Mouse (Mus musculus): ENCODE results near the gene Fzr1. TPM values are rescaled to one million over a fixed set of nuclear protein-coding genes. Genes with fewer than 3 reads are reported as not detected.

The Fzr1 gene
- polyA plus RNA-seq, 1 experiment from 2014 or later, result 140 TPM

DNA sequence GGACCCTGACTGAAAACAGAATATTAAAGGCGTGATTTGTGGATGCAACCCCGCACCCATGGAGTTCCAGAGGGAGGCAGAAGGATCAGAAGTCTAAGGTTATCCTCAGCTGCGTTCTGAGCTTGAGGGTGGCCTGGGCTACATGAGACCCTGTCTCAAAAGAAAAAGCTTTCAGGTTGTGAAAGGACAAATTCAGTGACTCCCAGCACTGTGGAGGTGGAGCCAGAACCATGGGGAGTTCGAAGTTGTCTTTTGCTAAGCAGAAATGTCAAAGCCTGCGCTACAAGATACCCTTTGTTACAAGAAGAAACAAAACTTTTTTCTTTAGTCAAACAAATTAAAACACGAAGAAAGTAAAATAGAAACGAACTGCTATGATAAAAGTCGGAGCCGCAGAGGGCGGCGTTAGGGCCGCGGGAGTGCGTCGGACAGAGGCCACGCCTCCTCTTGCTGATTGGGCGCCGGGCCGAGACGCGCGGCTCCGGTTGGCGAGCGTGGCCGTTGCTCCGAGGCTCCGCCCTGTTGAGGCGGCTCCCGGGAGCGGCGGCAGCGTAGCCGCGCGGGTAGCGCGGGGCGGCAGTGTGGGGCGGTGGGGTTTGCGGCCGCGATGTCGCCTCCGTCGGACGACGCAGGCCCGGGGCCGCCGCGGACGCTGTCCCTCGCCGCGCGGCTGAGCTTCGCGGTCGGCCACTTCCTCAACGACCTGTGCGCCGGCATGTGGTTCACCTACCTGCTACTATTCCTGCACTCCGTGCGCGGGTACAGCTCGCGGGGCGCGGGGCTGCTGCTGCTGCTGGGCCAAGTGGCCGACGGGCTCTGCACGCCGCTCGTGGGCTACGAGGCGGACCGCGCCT is 21.1 kb downstream of the Fzr1 start, which contains the start of gene Mfsd12:
Gene Mfsd12, plus strand, starts transcription at position 501 of the 854 bp plus-strand sequence.
- H3K4me1 ChIP-seq, result peaks cover 23% of the 10 kb centered on the region
- peak within 1 kb of the TSS; percentile 75 for H3K9ac ChIP-seq
- no peak within 1 kb of the TSS for H3K27ac ChIP-seq

DNA sequence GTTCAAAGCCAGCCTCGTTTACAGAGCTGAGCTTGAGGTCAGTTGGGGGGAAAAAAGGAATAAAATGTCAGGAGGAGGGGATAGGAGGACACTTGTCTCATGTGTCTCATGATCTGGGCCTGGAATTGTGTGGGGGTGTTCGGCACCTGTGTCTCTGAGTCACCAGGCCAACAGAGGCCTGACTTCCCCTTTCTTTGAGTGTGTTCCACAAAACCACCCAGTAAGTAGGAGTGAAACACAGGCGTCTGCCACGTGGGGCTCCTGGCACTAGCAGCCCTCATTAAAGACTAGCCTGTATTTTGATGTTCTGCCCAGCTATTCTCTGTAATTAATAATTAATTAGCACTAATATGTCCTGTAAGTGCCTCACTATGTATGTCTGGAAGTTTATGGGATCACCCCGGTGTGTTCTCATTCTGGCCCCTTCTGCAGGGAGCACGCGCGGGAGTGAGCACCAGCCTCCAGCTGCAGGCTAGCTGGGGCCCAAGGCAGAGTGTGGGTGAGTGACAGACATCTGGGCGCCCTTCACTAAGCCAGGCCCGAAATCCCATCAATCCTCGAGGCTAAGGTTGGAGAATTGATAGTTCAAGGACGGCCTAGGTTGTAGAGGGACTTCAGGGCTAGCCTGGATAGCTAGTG is 21.8 kb downstream of the Fzr1 start:
- Histone ChIP-seq H3K27me3 (no peaks in the 10 kb centered on the region), H3K36me3 (peaks cover 6% of the 10 kb centered on the region; the same call in 1 of the 2 replicates), H3K9ac (no peak overlapping the region), H3K9me3 (no peaks in the 10 kb centered on the region), H3K27ac (no peak overlapping the region), H3K4me1 (peaks cover 23% of the 10 kb centered on the region), H3K4me2 (replicated peaks) (peak overlapping the region; percentile 98; the same call in 1 of the 2 replicates), H3K4me3 (no peak overlapping the region; the same call in 1 of the 2 replicates)
- 59% methylated on average over 12 of the region's 12 CpGs for whole genome bisulfite sequencing
- no peak for ATAC-seq (ENCODE audit: insufficient number of reproducible peaks, insufficient read depth, low FRiP score, low TSS enrichment)

More for the DNA sequence above, 21.1 kb downstream of the Fzr1 start, which contains the start of gene Mfsd12:
- Histone ChIP-seq H3K36me3 (peaks cover 6% of the 10 kb centered on the region; the same call in 1 of the 2 replicates), H3K4me2 (replicated peaks) (peak within 1 kb of the TSS; percentile 98), H3K27me3 (no peaks in the 10 kb centered on the region), H3K9me3 (no peaks in the 10 kb centered on the region), H3K4me3 (peak within 1 kb of the TSS; percentile 74)
- peak; percentile 83 for ATAC-seq (ENCODE audit: insufficient number of reproducible peaks, insufficient read depth, low FRiP score, low TSS enrichment)
- WGBS, result 3% methylated on average over 72 of the region's 79 CpGs

GRCm38 (mm10) chr10:81355533-81355932 is 22.8 kb downstream of the Fzr1 start:
- no peaks in the 10 kb centered on the region for H3K36me3 ChIP-seq
- H3K4me3 ChIP-seq, result no peak overlapping the region
- peaks cover 16% of the 10 kb centered on the region for H3K4me1 ChIP-seq
- no peaks in the 10 kb centered on the region for H3K27me3 ChIP-seq
- no peak for ATAC-seq (ENCODE audit: insufficient number of reproducible peaks, insufficient read depth, low FRiP score, low TSS enrichment)
- H3K9me3 ChIP-seq, result no peaks in the 10 kb centered on the region
- no peak overlapping the region for H3K27ac ChIP-seq
- 73% methylated on average over 4 of the region's 4 CpGs for WGBS
- no peak overlapping the region for H3K9ac ChIP-seq
- no peak overlapping the region for H3K4me2 ChIP-seq (replicated peaks)

DNA sequence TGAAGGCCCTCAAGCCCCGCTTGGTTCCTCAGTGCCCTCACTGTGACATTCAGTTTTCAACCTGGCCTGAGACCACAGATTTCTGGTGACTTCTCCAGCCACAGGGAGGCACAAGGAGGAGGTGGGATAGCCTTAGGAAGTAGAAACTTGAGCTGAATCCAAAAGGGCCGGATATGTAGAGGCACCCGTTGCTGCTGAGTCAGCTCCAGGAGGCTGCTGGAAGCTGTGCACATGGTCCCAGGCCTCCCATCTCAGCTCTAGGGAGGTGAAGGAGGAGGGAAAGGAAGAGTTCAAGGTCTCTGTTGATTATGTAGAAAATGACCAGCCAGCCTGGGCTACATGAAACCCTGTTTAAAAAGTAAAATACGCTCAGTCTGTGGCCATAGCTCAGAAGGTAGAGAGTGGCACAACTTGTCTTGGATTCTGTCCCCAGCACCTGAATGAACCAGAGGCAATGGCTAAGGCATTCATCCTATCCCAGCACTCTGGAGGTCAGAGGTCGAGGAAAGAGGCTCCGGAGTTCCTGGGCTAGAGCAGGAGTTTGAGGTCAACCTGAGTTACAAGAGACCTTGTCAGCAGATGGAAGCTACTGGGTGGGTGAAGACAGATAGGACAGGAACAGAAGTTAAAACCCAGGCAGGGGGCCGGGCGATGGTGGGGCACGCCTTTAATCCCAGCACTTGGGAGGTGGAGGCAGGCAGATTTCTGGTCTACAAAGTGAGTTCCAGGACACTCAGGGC is 23.4 kb downstream of the Fzr1 start:
- H3K4me1 ChIP-seq, result peaks cover 13% of the 10 kb centered on the region
- H3K36me3 ChIP-seq, result no peaks in the 10 kb centered on the region
- ATAC-seq (ENCODE audit: insufficient number of reproducible peaks, insufficient read depth, low FRiP score, low TSS enrichment), result no peak
- H3K27ac ChIP-seq, result no peak overlapping the region
- no peaks in the 10 kb centered on the region for H3K9me3 ChIP-seq
- H3K9ac ChIP-seq, result no peak overlapping the region
- H3K4me2 ChIP-seq (replicated peaks), result no peak overlapping the region
- WGBS, result 52% methylated on average over 9 of the region's 9 CpGs
- H3K27me3 ChIP-seq, result no peaks in the 10 kb centered on the region
- no peak overlapping the region for H3K4me3 ChIP-seq

GRCm38 (mm10) chr10:81351678-81352291 is 26.5 kb downstream of the Fzr1 start:
- Histone ChIP-seq H3K4me2 (replicated peaks) (no peak overlapping the region), H3K27me3 (peaks cover 8% of the 10 kb centered on the region; the same call in 1 of the 2 replicates), H3K9ac (no peak overlapping the region)

GRCm38 (mm10) chr10:81350351-81351063 is 27.8 kb downstream of the Fzr1 start, which contains the start of gene Hmg20b:
Gene Hmg20b, minus strand, starts transcription at chr10:81350480.
- Histone ChIP-seq H3K4me3 (peak within 1 kb of the TSS; percentile 94), H3K27me3 (peaks cover 16% of the 10 kb centered on the region), H3K27ac (peak within 1 kb of the TSS; percentile 75), H3K9me3 (no peaks in the 10 kb centered on the region), H3K36me3 (peaks cover 17% of the 10 kb centered on the region), H3K9ac (peak within 1 kb of the TSS; percentile 91), H3K4me2 (replicated peaks) (peak within 1 kb of the TSS; percentile 90), H3K4me1 (peaks cover 24% of the 10 kb centered on the region)
- peak; percentile 94 for ATAC-seq (ENCODE audit: insufficient number of reproducible peaks, insufficient read depth, low FRiP score, low TSS enrichment)
- WGBS, result 0% methylated on average over 54 of the region's 54 CpGs

More at GRCm38 (mm10) chr10:81351678-81352291, 26.5 kb downstream of the Fzr1 start:
- Histone ChIP-seq H3K9me3 (no peaks in the 10 kb centered on the region), H3K4me1 (peaks cover 19% of the 10 kb centered on the region), H3K27ac (no peak overlapping the region), H3K36me3 (peaks cover 15% of the 10 kb centered on the region), H3K4me3 (no peak overlapping the region)
- no peak for ATAC-seq (ENCODE audit: insufficient number of reproducible peaks, insufficient read depth, low FRiP score, low TSS enrichment)
- WGBS, result 26% methylated on average over 9 of the region's 9 CpGs

- Histone ChIP-seq H3K36me3 (peaks cover 22% of the 10 kb centered on the region), H3K4me3 (peak overlapping the region; percentile 94), H3K4me2 (replicated peaks) (peak overlapping the region; percentile 90), H3K9ac (peak overlapping the region; percentile 91), H3K9me3 (no peaks in the 10 kb centered on the region), H3K4me1 (peaks cover 24% of the 10 kb centered on the region), H3K27me3 (peaks cover 21% of the 10 kb centered on the region), H3K27ac (peak overlapping the region; percentile 75)
- ATAC-seq (ENCODE audit: insufficient number of reproducible peaks, insufficient read depth, low FRiP score, low TSS enrichment), result peak; percentile 3; the same call in 1 of the 2 replicates
- under 1% methylated on average over 29 of the region's 29 CpGs for WGBS
Measured at GRCm38 (mm10) chr10:81349961-81350350, 28.4 kb downstream of the Fzr1 start.

DNA sequence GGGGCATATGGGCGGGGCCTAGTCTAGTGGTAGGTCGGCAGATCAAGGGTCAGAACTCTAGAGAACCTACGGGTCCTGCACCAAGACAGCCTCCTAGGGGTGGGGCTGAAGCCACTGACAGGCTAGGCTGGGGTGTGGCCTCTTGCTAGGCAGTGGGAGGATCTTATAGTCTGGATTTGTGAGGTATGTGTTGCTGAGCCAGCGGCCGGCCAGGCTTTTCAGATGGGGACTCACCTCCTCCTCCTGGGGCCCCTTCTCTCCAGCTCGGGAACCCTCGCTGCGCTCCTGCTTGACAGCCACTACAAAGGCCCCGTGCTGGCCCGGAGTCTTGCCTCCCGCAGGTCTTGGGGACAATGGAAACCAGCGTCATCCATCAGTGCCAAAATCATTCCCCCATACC is 29.2 kb downstream of the Fzr1 start:
- 4% methylated on average over 11 of the region's 12 CpGs for WGBS
- no peaks in the 10 kb centered on the region for H3K9me3 ChIP-seq
- peaks cover 29% of the 10 kb centered on the region for H3K27me3 ChIP-seq
- H3K27ac ChIP-seq, result peak overlapping the region; percentile 54; the same call in 1 of the 2 replicates
- H3K4me3 ChIP-seq, result peak overlapping the region; percentile 94
- peaks cover 22% of the 10 kb centered on the region for H3K36me3 ChIP-seq
- peak overlapping the region; percentile 90 for H3K4me2 ChIP-seq (replicated peaks)
- H3K9ac ChIP-seq, result peak overlapping the region; percentile 91
- ATAC-seq (ENCODE audit: insufficient number of reproducible peaks, insufficient read depth, low FRiP score, low TSS enrichment), result no peak
- peaks cover 24% of the 10 kb centered on the region for H3K4me1 ChIP-seq

- Histone ChIP-seq H3K9ac (peak overlapping the region; percentile 28; the same call in 1 of the 2 replicates), H3K4me1 (peaks cover 27% of the 10 kb centered on the region), H3K9me3 (no peaks in the 10 kb centered on the region), H3K27ac (no peak overlapping the region), H3K36me3 (peaks cover 22% of the 10 kb centered on the region), H3K27me3 (peaks cover 54% of the 10 kb centered on the region), H3K4me2 (replicated peaks) (peak overlapping the region; percentile 52), H3K4me3 (peak overlapping the region; percentile 20)
- 9% methylated on average over 55 of the region's 55 CpGs for WGBS
- no peak for ATAC-seq (ENCODE audit: insufficient number of reproducible peaks, insufficient read depth, low FRiP score, low TSS enrichment)
Measured at GRCm38 (mm10) chr10:81346453-81347067, 31.8 kb downstream of the Fzr1 start.

DNA sequence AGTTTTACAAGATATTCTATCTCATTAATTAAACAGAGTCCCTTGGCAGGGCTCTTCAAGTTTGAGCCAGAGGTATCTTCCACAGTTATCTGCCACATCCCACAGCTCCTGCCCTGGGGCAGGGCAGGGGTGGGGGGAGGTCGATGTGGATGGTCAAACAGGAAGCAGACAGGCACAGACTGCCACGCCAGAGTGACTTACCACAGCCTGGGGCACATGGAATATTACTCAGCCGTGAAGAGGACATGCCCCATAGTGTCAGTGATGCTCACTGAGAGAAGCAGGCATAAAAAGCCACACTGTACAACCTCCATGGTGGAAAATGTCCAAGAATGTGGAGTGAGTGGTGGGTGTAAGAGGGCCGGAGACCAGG is 33.2 kb downstream of the Fzr1 start:
- peaks cover 27% of the 10 kb centered on the region for H3K4me1 ChIP-seq
- no peaks in the 10 kb centered on the region for H3K9me3 ChIP-seq
- no peak overlapping the region for H3K27ac ChIP-seq
- H3K4me2 ChIP-seq (replicated peaks), result no peak overlapping the region
- peaks cover 22% of the 10 kb centered on the region for H3K36me3 ChIP-seq
- no peak for ATAC-seq (ENCODE audit: insufficient number of reproducible peaks, insufficient read depth, low FRiP score, low TSS enrichment)
- WGBS, result 77% methylated on average over 4 of the region's 4 CpGs
- no peak overlapping the region for H3K9ac ChIP-seq
- H3K4me3 ChIP-seq, result no peak overlapping the region
- peaks cover 67% of the 10 kb centered on the region for H3K27me3 ChIP-seq

All from embryonic facial prominence, embryonic 12.5 days (tissue).